Mouse (Mus musculus) C2C12 (cell line): ENCODE measurements around the gene Stx4a. TPM values are rescaled to one million over a fixed set of nuclear protein-coding genes. Genes with fewer than 3 reads are reported as not detected.
A peak's percentile ranks its signal among the peaks of the same experiment; 100 is the strongest.
"Not testable (repeated sequence)": the region's sequence is repeated elsewhere in the genome, so short reads cannot be mapped to it uniquely, and the experiment has no call there.

Experiments used
- H3K27me3 ChIP-seq: one replicate; pipeline ENCODE4 v1.6.1; 2011; ENCODE audit not compliant: control insufficient read depth, insufficient read depth, insufficient read length
- H3K36me3 ChIP-seq: one replicate; pipeline ENCODE4 v1.6.1; 2011; ENCODE audit not compliant: control insufficient read depth, insufficient read depth
- H3K4me3 ChIP-seq: one replicate; pipeline ENCODE4 v1.5.1; 2011; ENCODE audit warnings: mild to moderate bottlenecking, control low read depth; ENCODE audit not compliant: poor library complexity, insufficient read depth, severe bottlenecking
- H3K79me2 ChIP-seq: one replicate; pipeline ENCODE4 v1.6.1; 2011; ENCODE audit not compliant: control insufficient read depth, insufficient read depth
- H3K79me3 ChIP-seq: one replicate; pipeline ENCODE4 v1.6.1; 2011; ENCODE audit warnings: low read depth, control low read depth
- H3ac ChIP-seq: one replicate; pipeline ENCODE3; 2011; ENCODE audit warnings: low read depth; ENCODE audit not compliant: control insufficient read depth, insufficient read length
- CEBPB ChIP-seq: IDR thresholded peaks from one replicate; pipeline ENCODE4 v1.6.1; 2011; ENCODE audit warnings: low read depth, mild to moderate bottlenecking, control low read depth, moderate library complexity
- CTCF ChIP-seq: IDR thresholded peaks from one replicate; pipeline ENCODE4 v1.5.1; 2011; ENCODE audit not compliant: control insufficient read depth, insufficient read depth, insufficient read length
- FOSL1 ChIP-seq: IDR thresholded peaks from one replicate; pipeline ENCODE4 v1.8.0; 2011; ENCODE audit warnings: mild to moderate bottlenecking, low read length; ENCODE audit not compliant: poor library complexity, insufficient read depth, severe bottlenecking
- MAX ChIP-seq: IDR thresholded peaks from one replicate; pipeline ENCODE4 v1.6.1; 2011; ENCODE audit warnings: mild to moderate bottlenecking, control low read depth
- MYOD1 ChIP-seq: IDR thresholded peaks from one replicate; pipeline ENCODE4 v1.6.1; 2011; ENCODE audit warnings: low read depth; ENCODE audit not compliant: control insufficient read depth, insufficient read length
- MYOG ChIP-seq: IDR thresholded peaks from one replicate; pipeline ENCODE4 v1.6.1; 2011; ENCODE audit not compliant: control insufficient read depth, insufficient read length; ENCODE audit errors: extremely low read depth
- USF1 ChIP-seq: IDR thresholded peaks from one replicate; pipeline ENCODE4 v1.6.1; 2011; ENCODE audit warnings: low read depth, mild to moderate bottlenecking, control low read depth, moderate library complexity
- polyA plus RNA-seq: library from polyadenylated mRNA; unstranded; fragments of >200 nt; fragmentation: generic; extraction: Trizol; gene quantifications from one replicate; pipeline ENCODE4 v1.2.1, GENCODE M21; 2012; ENCODE audit warnings: missing spikeins

Gene Stx4a
- polyA plus RNA-seq, 1 experiment: 50.8 TPM

- H3K4me3 ChIP-seq: no peak within 1 kb of the TSS
- peaks cover 11% of the 10 kb centered on the region for H3K79me2 ChIP-seq
- TF ChIP-seq MYOD1 (no peak), FOSL1 (no peak), CEBPB (no peak), MYOG (no peak), CTCF (no peak), USF1 (no peak)
- peaks cover 5% of the 10 kb centered on the region for H3K36me3 ChIP-seq
- no peaks in the 10 kb centered on the region for H3K79me3 ChIP-seq
- no peaks in the 10 kb centered on the region for H3K27me3 ChIP-seq
- H3ac ChIP-seq: no peak within 1 kb of the TSS
Observed at GRCm38 (mm10) chr7:127890798-127891197, 66.7 kb downstream of the Stx4a start, which contains the start of gene Prss53. Gene Prss53, minus strand, starts transcription at chr7:127890970.

GRCm38 (mm10) chr7:127894480-127894879 lies 70.4 kb downstream of the Stx4a start:
- H3ac ChIP-seq: no peak overlapping the region
- H3K79me3 ChIP-seq: no peaks in the 10 kb centered on the region
- TF ChIP-seq MYOD1 (no peak), USF1 (no peak), FOSL1 (no peak), CTCF (no peak), CEBPB (no peak), MAX (no peak), MYOG (no peak)
- no peaks in the 10 kb centered on the region for H3K79me2 ChIP-seq
- no peaks in the 10 kb centered on the region for H3K36me3 ChIP-seq
- no peak overlapping the region for H3K4me3 ChIP-seq
- H3K27me3 ChIP-seq: peaks cover 5% of the 10 kb centered on the region

GRCm38 (mm10) chr7:127895442-127895841 lies 71.3 kb downstream of the Stx4a start, which contains the start of the genes Gm21974 and Vkorc1:
Gene Gm21974, minus strand, starts transcription at chr7:127895454.
Gene Vkorc1, minus strand, starts transcription at chr7:127895617.
- H3K4me3 ChIP-seq: peak within 1 kb of the TSS; percentile 31
- H3K79me2 ChIP-seq: no peaks in the 10 kb centered on the region
- TF ChIP-seq MYOG: no peak
- no peak for TF ChIP-seq CEBPB
- no peak for TF ChIP-seq USF1
- no peak for TF ChIP-seq FOSL1
- peak; percentile 71 for TF ChIP-seq MAX
- peak; percentile 23 for TF ChIP-seq CTCF
- TF ChIP-seq MYOD1: no peak
- no peaks in the 10 kb centered on the region for H3K79me3 ChIP-seq
- no peaks in the 10 kb centered on the region for H3K36me3 ChIP-seq
- peaks cover 9% of the 10 kb centered on the region for H3K27me3 ChIP-seq
- peak within 1 kb of the TSS; percentile 15 for H3ac ChIP-seq

- not testable (repeated sequence) for H3K36me3 ChIP-seq, H3K4me3 ChIP-seq, H3K79me2 ChIP-seq, H3K79me3 ChIP-seq, H3K27me3 ChIP-seq, H3ac ChIP-seq
Observed at GRCm38 (mm10) chr7:127895891-127896290, 71.8 kb downstream of the Stx4a start.

GRCm38 (mm10) chr7:127896384-127896783 lies 72.3 kb downstream of the Stx4a start:
- Histone ChIP-seq H3K79me3 (no peaks in the 10 kb centered on the region), H3K36me3 (no peaks in the 10 kb centered on the region), H3K79me2 (no peaks in the 10 kb centered on the region), H3K27me3 (peaks cover 9% of the 10 kb centered on the region), H3ac (no peak overlapping the region), H3K4me3 (no peak overlapping the region)
- TF ChIP-seq FOSL1: no peak
- TF ChIP-seq CEBPB: no peak
- no peak for TF ChIP-seq MAX
- peak; percentile 44 for TF ChIP-seq CTCF
- TF ChIP-seq USF1: no peak

- Histone ChIP-seq H3K79me3 (no peaks in the 10 kb centered on the region), H3ac (no peak overlapping the region), H3K79me2 (no peaks in the 10 kb centered on the region), H3K36me3 (no peaks in the 10 kb centered on the region), H3K4me3 (no peak overlapping the region), H3K27me3 (peaks cover 9% of the 10 kb centered on the region)
- no peak for TF ChIP-seq MYOD1
- TF ChIP-seq USF1: no peak
- TF ChIP-seq MAX: no peak
- TF ChIP-seq FOSL1: no peak
- TF ChIP-seq CEBPB: no peak
- no peak for TF ChIP-seq MYOG
- no peak for TF ChIP-seq CTCF
Observed at GRCm38 (mm10) chr7:127897542-127897941, 73.4 kb downstream of the Stx4a start.
